Mouse (Mus musculus) hindbrain, embryonic 16.5 days (tissue): ENCODE data around the gene Npffr2. TPM values are rescaled to one million over a fixed set of nuclear protein-coding genes. Genes with fewer than 3 reads are reported as not detected.
"Not testable (repeated sequence)": the region's sequence is repeated elsewhere in the genome, so short reads cannot be mapped to it uniquely, and the experiment has no call there.

Experiments
- ATAC-seq: fragments of 200-750 bp; cut with Nextera tagmentation; 2 replicates; pipeline ENCODE4 v1.8.0; 2017; ENCODE audit warnings: moderate TSS enrichment, moderate library complexity
- H3K27ac ChIP-seq: fragments of 300-500 bp; sonication (generic); 2 replicates; pipeline ENCODE4 v1.5.1; 2014; ENCODE audit warnings: low read depth, mild to moderate bottlenecking, control low read depth, low read length, moderate library complexity
- H3K27me3 ChIP-seq: fragments of 300-500 bp; sonication (generic); replicated peaks from 2 replicates; pipeline ENCODE4 v1.6.1; 2014; ENCODE audit warnings: low read length; ENCODE audit not compliant: control insufficient read depth, insufficient read depth
- H3K36me3 ChIP-seq: fragments of 300-500 bp; sonication (generic); 2 replicates; pipeline ENCODE4 v1.6.1; 2014; ENCODE audit warnings: mild to moderate bottlenecking, low read length, moderate library complexity, mixed read lengths; ENCODE audit not compliant: control insufficient read depth, insufficient read depth
- H3K4me1 ChIP-seq: fragments of 300-500 bp; sonication (generic); 2 replicates; pipeline ENCODE4 v1.6.1; 2014; ENCODE audit warnings: low read depth, low read length; ENCODE audit not compliant: control insufficient read depth, insufficient read depth
- H3K4me2 ChIP-seq: fragments of 300-500 bp; sonication (generic); 2 replicates; pipeline ENCODE4 v1.6.1; 2014; ENCODE audit warnings: mild to moderate bottlenecking, low read length, control low read depth, moderate library complexity
- H3K4me3 ChIP-seq: fragments of 300-500 bp; sonication (generic); 2 replicates; pipeline ENCODE4 v1.5.1; 2014; ENCODE audit warnings: mild to moderate bottlenecking, low read length, control low read depth, moderate library complexity
- H3K9ac ChIP-seq: fragments of 300-500 bp; sonication (generic); 2 replicates; pipeline ENCODE4 v1.6.1; 2014; ENCODE audit warnings: low read depth, mild to moderate bottlenecking, control low read depth, low read length, moderate library complexity
- H3K9me3 ChIP-seq: fragments of 300-500 bp; sonication (generic); 2 replicates; pipeline ENCODE4 v1.6.1; 2014; ENCODE audit warnings: mild to moderate bottlenecking, low read length, moderate library complexity; ENCODE audit not compliant: control insufficient read depth
- WGBS: fragments of 180-500 bp; shearing (Covaris S2); extraction: QIAGEN DNeasy Blood & Tissue Kit; methylation state at CpG from one replicate; pipeline ENCODE4 v1.1.7; 2014; 5-methylcytosine and 5-hydroxymethylcytosine counted together
- polyA plus RNA-seq: library from polyadenylated mRNA; unstranded; fragments of >200 nt; fragmentation: Nextera tagmentation; extraction: Ambion mirVana; gene quantifications from 2 replicates; pipeline ENCODE4 v1.2.1, GENCODE M21; 2015

The Npffr2 gene
- polyA plus RNA-seq, 1 experiment from 2014 or later, result 0.36 TPM

- Histone ChIP-seq H3K36me3 (no peaks in the 10 kb centered on the region), H3K27ac (no peak overlapping the region), H3K9me3 (no peaks in the 10 kb centered on the region), H3K27me3 (no peaks in the 10 kb centered on the region), H3K4me3 (no peak overlapping the region), H3K4me2 (no peak overlapping the region), H3K4me1 (no peaks in the 10 kb centered on the region), H3K9ac (no peak overlapping the region)
- no peak for ATAC-seq
- 45% methylated on average over 2 of the region's 2 CpGs for WGBS
These were observed 16.2 kb downstream of the Npffr2 start for GRCm38 (mm10) chr5:89543476-89543875.

- not testable (repeated sequence) for H3K36me3 ChIP-seq, H3K9ac ChIP-seq, H3K9me3 ChIP-seq, ATAC-seq, H3K4me1 ChIP-seq, H3K4me2 ChIP-seq, H3K27ac ChIP-seq, H3K4me3 ChIP-seq, H3K27me3 ChIP-seq
- 43% methylated on average over 4 of the region's 4 CpGs for WGBS
These were observed 31.9 kb downstream of the Npffr2 start for GRCm38 (mm10) chr5:89559118-89559517.

- Histone ChIP-seq H3K4me3 (no peak overlapping the region), H3K9ac (no peak overlapping the region), H3K27ac (no peak overlapping the region), H3K27me3 (no peaks in the 10 kb centered on the region), H3K4me2 (no peak overlapping the region), H3K4me1 (no peaks in the 10 kb centered on the region), H3K36me3 (no peaks in the 10 kb centered on the region), H3K9me3 (no peaks in the 10 kb centered on the region)
- ATAC-seq, result no peak
These were observed 34.2 kb downstream of the Npffr2 start for GRCm38 (mm10) chr5:89561381-89561780.

- WGBS, result 89% methylated on average over 1 of the region's 1 CpGs
- H3K4me2 ChIP-seq, result no peak overlapping the region
These were observed 51.4 kb downstream of the Npffr2 start for GRCm38 (mm10) chr5:89578678-89579077.

GRCm38 (mm10) chr5:89579181-89579580 lies 52.0 kb downstream of the Npffr2 start:
- ATAC-seq, result no peak
- WGBS, result 100% methylated on average over 1 of the region's 1 CpGs
- no peaks in the 10 kb centered on the region for H3K4me1 ChIP-seq
- H3K9me3 ChIP-seq, result no peaks in the 10 kb centered on the region
- H3K36me3 ChIP-seq, result no peaks in the 10 kb centered on the region
- H3K4me2 ChIP-seq, result no peak overlapping the region
- H3K27me3 ChIP-seq, result no peaks in the 10 kb centered on the region
- no peak overlapping the region for H3K27ac ChIP-seq
- H3K9ac ChIP-seq, result no peak overlapping the region
- no peak overlapping the region for H3K4me3 ChIP-seq

More at GRCm38 (mm10) chr5:89578678-89579077, 51.4 kb downstream of the Npffr2 start:
- H3K4me1 ChIP-seq, result no peaks in the 10 kb centered on the region
- no peaks in the 10 kb centered on the region for H3K9me3 ChIP-seq
- H3K9ac ChIP-seq, result no peak overlapping the region
- H3K4me3 ChIP-seq, result no peak overlapping the region
- no peaks in the 10 kb centered on the region for H3K36me3 ChIP-seq
- H3K27ac ChIP-seq, result no peak overlapping the region
- no peaks in the 10 kb centered on the region for H3K27me3 ChIP-seq
- ATAC-seq, result no peak

GRCm38 (mm10) chr5:89581143-89581542 lies 53.9 kb downstream of the Npffr2 start:
- no peak overlapping the region for H3K4me2 ChIP-seq
- H3K4me1 ChIP-seq, result no peaks in the 10 kb centered on the region
- 37% methylated on average over 1 of the region's 1 CpGs for WGBS
- peak; percentile 81 for ATAC-seq
- H3K27me3 ChIP-seq, result no peaks in the 10 kb centered on the region
- H3K9ac ChIP-seq, result no peak overlapping the region
- no peaks in the 10 kb centered on the region for H3K36me3 ChIP-seq
- no peaks in the 10 kb centered on the region for H3K9me3 ChIP-seq
- no peak overlapping the region for H3K27ac ChIP-seq
- H3K4me3 ChIP-seq, result no peak overlapping the region

- Histone ChIP-seq H3K4me1 (no peaks in the 10 kb centered on the region), H3K27me3 (no peaks in the 10 kb centered on the region), H3K4me2 (no peak overlapping the region), H3K36me3 (no peaks in the 10 kb centered on the region), H3K9me3 (no peaks in the 10 kb centered on the region), H3K27ac (no peak overlapping the region), H3K9ac (no peak overlapping the region), H3K4me3 (no peak overlapping the region)
- ATAC-seq, result peak; percentile 61
- 67% methylated on average over 5 of the region's 5 CpGs for WGBS
These were observed 54.6 kb downstream of the Npffr2 start for GRCm38 (mm10) chr5:89581742-89582366.

GRCm38 (mm10) chr5:89585021-89585420 lies 57.8 kb downstream of the Npffr2 start:
- Histone ChIP-seq H3K27ac (no peak overlapping the region), H3K4me3 (no peak overlapping the region), H3K4me1 (no peaks in the 10 kb centered on the region), H3K4me2 (no peak overlapping the region), H3K9me3 (no peaks in the 10 kb centered on the region), H3K36me3 (no peaks in the 10 kb centered on the region), H3K27me3 (no peaks in the 10 kb centered on the region), H3K9ac (no peak overlapping the region)
- WGBS, result 88% methylated on average over 3 of the region's 3 CpGs
- no peak for ATAC-seq

GRCm38 (mm10) chr5:89592301-89592700 lies 65.1 kb downstream of the Npffr2 start:
- ATAC-seq, result no peak
- Histone ChIP-seq H3K36me3 (no peaks in the 10 kb centered on the region), H3K4me3 (no peak overlapping the region), H3K4me1 (no peaks in the 10 kb centered on the region), H3K27ac (no peak overlapping the region), H3K9me3 (no peaks in the 10 kb centered on the region), H3K27me3 (no peaks in the 10 kb centered on the region), H3K4me2 (no peak overlapping the region), H3K9ac (no peak overlapping the region)
- 61% methylated on average over 4 of the region's 4 CpGs for WGBS
